Mouse (Mus musculus) megakaryocyte, embryonic 14.5 days (primary cell): ENCODE measurements around the gene Rnf157. TPM values are rescaled to one million over a fixed set of nuclear protein-coding genes. Genes with fewer than 3 reads are reported as not detected.
"Not testable (repeated sequence)": the region's sequence is repeated elsewhere in the genome, so short reads cannot be mapped to it uniquely, and the experiment has no call there.

Source experiments
- H3K27me3 ChIP-seq: replicated peaks from 2 replicates; pipeline ENCODE3; 2012; ENCODE audit warnings: inconsistent platforms
- H3K36me3 ChIP-seq: replicated peaks from 2 replicates; pipeline ENCODE3; 2012; ENCODE audit warnings: low read length, inconsistent platforms, mixed read lengths
- H3K4me1 ChIP-seq: 2 replicates; pipeline ENCODE4 v1.6.1; 2012; ENCODE audit warnings: inconsistent platforms
- H3K4me3 ChIP-seq: replicated peaks from 2 replicates; pipeline ENCODE3; 2012; ENCODE audit warnings: moderate library complexity, mild to moderate bottlenecking, inconsistent platforms
- H3K9me3 ChIP-seq: 2 replicates; pipeline ENCODE4 v1.6.1; 2012; ENCODE audit warnings: inconsistent platforms
- FLI1 ChIP-seq: IDR thresholded peaks from 2 replicates; pipeline ENCODE4 v1.6.1; 2012; ENCODE audit warnings: low read length, inconsistent platforms, mixed read lengths
- GATA1 ChIP-seq: IDR thresholded peaks from 3 replicates; pipeline ENCODE4 v1.6.1; 2012; ENCODE audit warnings: mixed read lengths, low read length, inconsistent platforms, borderline replicate concordance
- polyA plus RNA-seq: library from polyadenylated mRNA; stranded (reverse); fragments of >175 nt; gene quantifications from 2 replicates; pipeline ENCODE4 v1.2.3, GENCODE M21; 2012; ENCODE audit warnings: low replicate concordance; ENCODE audit not compliant: insufficient read depth

The Rnf157 gene
- polyA plus RNA-seq, 1 experiment, result 1.8 TPM

DNA sequence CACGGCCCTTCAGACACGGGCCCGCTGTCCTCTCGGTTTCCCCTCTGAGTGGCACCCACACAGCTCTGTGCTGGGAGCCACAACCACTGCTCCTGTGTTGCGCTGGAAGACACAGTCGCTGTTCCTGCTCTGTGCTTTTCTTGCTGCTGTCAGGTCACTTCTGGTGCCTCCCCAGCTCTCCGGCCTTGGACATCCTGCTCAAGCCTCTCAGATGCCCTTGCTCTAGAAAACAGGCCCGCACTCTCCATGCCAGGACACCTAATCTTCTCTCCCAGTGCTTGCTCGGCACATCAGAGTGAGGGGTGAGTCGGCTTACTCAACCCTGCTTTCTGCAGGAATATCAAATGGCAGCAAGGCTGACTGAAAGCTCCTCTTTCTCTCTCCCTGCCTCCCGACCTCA lies 28.7 kb downstream of the Rnf157 start:
- H3K4me1 ChIP-seq, result peaks cover 12% of the 10 kb centered on the region
- no peaks in the 10 kb centered on the region for H3K9me3 ChIP-seq
- TF ChIP-seq GATA1 (no peak), FLI1 (no peak)
- peaks cover 56% of the 10 kb centered on the region for H3K27me3 ChIP-seq
- no peaks in the 10 kb centered on the region for H3K36me3 ChIP-seq
- no peak overlapping the region for H3K4me3 ChIP-seq

DNA sequence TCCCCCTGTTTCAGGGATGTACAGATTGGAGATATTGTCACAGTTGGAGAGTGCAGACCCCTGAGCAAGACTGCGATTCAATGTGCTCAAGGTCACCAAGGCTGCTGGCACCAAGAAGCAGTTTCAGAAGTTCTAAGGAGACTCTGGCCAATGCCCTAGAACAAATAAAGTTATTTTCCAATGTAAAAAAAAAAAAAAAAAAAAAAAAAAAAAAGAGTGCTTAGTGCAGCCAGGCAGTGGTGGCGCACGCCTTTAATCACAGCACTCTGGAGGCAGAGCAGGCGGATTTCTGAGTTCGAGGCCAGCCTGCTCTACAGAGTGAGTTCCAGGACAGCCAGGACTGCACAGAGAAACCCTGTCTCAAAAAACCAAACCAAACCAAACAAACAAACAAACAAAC lies 29.8 kb downstream of the Rnf157 start:
- Histone ChIP-seq H3K27me3 (peaks cover 51% of the 10 kb centered on the region), H3K4me1 (peaks cover 23% of the 10 kb centered on the region)
- H3K4me3 ChIP-seq, H3K9me3 ChIP-seq, H3K36me3 ChIP-seq: not testable (repeated sequence)

DNA sequence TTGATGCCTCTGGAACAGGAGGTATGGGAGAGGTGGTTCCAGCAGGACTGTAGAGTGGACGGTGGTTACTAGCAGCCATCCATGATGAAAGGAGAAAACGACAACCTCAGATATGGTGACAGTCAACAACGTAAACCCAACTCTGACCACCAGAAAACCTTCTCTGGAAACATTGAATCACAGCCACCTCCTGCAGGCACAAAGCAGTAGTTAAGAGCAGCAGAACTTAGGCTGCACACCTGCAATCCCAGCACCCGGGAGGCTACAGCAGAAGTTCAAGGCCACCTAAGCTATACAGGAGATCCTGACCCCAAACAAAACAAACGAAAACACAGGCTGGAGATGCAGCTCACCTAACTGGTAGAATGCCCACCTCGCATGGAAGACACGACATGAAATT lies 32.1 kb downstream of the Rnf157 start:
- H3K4me1 ChIP-seq, result peaks cover 36% of the 10 kb centered on the region
- H3K4me3 ChIP-seq, result no peak overlapping the region
- H3K9me3 ChIP-seq, result no peaks in the 10 kb centered on the region
- no peak for TF ChIP-seq GATA1
- TF ChIP-seq FLI1, result no peak
- no peaks in the 10 kb centered on the region for H3K36me3 ChIP-seq
- H3K27me3 ChIP-seq, result peaks cover 32% of the 10 kb centered on the region

DNA sequence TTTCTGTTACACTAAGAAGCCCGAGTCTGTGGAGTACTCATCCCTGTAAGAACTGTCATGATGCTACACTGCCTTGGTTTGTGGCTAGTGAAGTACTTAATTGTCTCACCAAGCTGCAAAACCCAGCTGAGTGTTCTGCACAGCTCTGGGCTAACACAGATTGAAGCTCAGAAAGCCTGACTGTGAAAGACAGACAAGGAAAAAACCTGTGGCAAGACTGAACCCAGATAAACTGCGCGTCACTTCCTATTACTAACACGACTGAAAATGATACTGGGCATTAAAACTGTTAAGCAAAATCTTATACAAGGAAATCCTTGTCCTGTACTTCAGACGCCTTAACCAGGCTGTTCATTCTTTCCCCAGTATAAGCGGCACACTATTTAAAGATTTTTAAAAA lies 33.3 kb downstream of the Rnf157 start:
- H3K27me3 ChIP-seq, result peaks cover 29% of the 10 kb centered on the region

DNA sequence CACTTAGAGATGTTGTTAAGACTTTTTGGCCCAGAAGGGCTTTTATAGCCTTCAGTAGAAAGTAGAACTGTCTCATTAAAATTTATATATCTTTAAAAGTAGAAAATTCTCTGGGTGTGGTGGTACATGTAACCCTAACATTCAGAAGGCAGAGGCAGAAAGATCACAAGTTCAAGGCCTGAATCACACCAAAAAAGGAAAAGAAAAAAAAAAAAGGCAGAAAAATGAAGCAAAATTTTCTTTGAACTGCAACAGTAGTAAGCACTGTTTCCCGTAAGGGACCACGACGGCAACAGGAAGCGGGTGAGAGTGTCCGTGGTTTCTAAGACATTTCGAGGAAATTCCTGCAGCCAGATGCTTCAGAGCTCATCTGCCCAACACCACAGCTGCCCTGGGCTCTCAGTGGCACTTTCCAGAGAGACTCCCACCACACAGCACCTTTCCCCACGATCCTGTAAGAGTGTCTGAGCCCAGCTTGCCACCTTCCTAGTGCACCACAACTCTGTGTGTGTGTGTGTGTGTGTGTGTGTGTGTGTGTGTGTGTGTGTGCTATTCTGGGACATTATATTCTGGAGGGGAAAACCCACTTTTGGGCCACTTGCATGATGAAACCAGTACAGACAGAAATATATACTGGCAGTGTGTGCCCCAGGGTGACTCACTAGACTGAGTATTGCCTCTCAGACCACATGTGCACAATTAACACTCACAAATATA lies 35.7 kb downstream of the Rnf157 start:
- Histone ChIP-seq H3K4me1 (peaks cover 40% of the 10 kb centered on the region), H3K4me3 (peak overlapping the region; percentile 84), H3K9me3 (no peaks in the 10 kb centered on the region), H3K36me3 (no peaks in the 10 kb centered on the region), H3K27me3 (peaks cover 20% of the 10 kb centered on the region)
- no peak for TF ChIP-seq FLI1
- TF ChIP-seq GATA1, result no peak

More for the DNA sequence above, 33.3 kb downstream of the Rnf157 start:
- Histone ChIP-seq H3K4me1 (peaks cover 36% of the 10 kb centered on the region), H3K36me3 (no peaks in the 10 kb centered on the region), H3K4me3 (no peak overlapping the region), H3K9me3 (no peaks in the 10 kb centered on the region)
- TF ChIP-seq GATA1, result no peak
- no peak for TF ChIP-seq FLI1

DNA sequence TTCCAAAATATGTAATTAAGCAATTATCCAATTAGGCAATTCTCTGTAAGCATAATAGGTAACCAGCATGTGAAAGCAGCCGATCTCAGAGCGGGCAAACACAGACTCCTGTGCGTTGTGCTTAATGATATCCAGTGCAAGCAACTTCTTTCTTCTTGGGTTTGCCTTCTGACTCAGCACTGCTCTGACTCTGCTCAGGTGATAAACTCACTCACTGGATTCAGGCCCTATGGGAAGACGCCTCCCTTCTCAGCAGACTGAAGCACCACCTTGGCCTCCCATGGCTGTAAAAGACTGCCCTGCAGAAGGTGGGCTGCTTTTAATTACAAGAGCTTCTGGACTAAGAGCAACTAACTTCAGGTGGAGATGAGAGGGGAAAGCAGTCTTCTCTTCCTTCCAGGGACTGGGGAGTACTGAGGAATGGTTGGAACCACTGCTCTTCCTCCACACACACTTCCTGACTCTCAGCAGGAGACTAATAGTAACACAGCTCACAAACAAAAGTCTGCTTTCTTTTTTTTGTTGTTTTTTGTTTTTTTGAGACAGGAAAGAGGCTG lies 40.9 kb downstream of the Rnf157 start:
- H3K27me3 ChIP-seq, result no peaks in the 10 kb centered on the region

DNA sequence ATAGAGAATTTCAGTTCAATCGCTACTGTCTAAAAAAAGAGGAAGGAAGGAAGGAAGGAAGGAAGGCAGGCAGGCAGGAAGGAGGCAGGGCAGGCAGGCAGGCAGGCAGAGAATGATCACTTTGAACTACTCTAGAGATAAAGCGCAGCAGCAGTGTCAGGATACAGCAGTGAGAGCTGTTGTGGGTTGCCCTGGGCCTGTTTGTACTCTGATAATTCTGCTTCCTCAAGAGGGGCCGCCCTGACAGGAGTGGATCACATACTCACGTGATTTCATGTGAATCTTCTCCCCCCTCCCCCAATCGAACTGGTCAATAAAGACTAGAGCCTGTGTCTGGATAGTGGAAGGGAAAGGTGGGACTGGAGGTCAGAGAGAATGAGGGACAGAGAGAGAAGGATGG lies 43.2 kb downstream of the Rnf157 start:
- peak overlapping the region; percentile 56 for H3K4me3 ChIP-seq

More for the DNA sequence above, 40.9 kb downstream of the Rnf157 start:
- no peak overlapping the region for H3K4me3 ChIP-seq
- H3K9me3 ChIP-seq, result no peaks in the 10 kb centered on the region
- TF ChIP-seq GATA1 (no peak), FLI1 (no peak)
- H3K4me1 ChIP-seq, result peaks cover 52% of the 10 kb centered on the region
- H3K36me3 ChIP-seq, result no peaks in the 10 kb centered on the region

DNA sequence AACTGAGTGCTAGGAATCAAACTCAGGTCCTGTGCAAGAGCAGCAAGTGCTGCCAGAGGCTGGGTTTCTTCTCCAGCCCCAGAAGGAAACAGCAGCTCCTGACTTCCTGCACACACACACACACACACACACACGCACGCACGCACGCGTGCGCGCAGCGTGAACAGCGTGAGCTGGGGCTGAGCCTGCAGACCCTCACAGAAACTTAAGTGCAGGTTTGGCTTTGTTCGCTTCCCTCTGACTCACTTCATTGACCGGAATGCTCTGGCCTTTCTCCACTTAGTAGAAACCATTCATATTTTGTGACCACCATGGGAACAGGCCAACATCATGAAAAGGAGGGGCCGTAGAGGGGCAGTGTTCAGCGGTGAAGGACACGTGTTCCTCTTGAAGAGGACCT lies 43.8 kb downstream of the Rnf157 start:
- Histone ChIP-seq H3K9me3 (no peaks in the 10 kb centered on the region), H3K4me1 (peaks cover 42% of the 10 kb centered on the region), H3K36me3 (no peaks in the 10 kb centered on the region), H3K4me3 (peak overlapping the region; percentile 59), H3K27me3 (peaks cover 12% of the 10 kb centered on the region)
- no peak for TF ChIP-seq FLI1
- TF ChIP-seq GATA1, result no peak

More for the DNA sequence above, 43.2 kb downstream of the Rnf157 start:
- H3K36me3 ChIP-seq, result no peaks in the 10 kb centered on the region
- H3K4me1 ChIP-seq, result peaks cover 44% of the 10 kb centered on the region
- peaks cover 6% of the 10 kb centered on the region for H3K27me3 ChIP-seq
- H3K9me3 ChIP-seq, result no peaks in the 10 kb centered on the region
- TF ChIP-seq FLI1 (no peak), GATA1 (no peak)

DNA sequence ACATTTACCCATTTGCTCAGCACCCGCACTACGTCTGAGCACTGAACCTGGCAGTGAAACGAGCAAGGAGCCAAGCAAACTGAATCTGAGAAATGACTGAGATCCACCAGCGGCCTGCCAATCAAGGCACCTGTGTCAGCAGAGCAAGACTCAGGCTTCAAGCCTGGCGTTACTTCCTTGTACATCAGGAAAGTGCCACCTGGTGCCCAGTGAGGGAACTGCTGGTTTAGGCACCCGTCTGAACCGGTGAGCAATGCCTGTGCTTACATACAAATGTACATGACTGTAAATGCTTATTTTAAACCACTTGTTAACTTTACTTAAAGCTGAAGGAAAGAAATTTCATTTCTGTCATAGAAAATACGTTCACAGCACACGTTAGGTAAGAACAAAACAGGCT lies 44.7 kb downstream of the Rnf157 start:
- Histone ChIP-seq H3K4me3 (no peak overlapping the region), H3K36me3 (no peaks in the 10 kb centered on the region), H3K4me1 (peaks cover 41% of the 10 kb centered on the region), H3K27me3 (peaks cover 19% of the 10 kb centered on the region), H3K9me3 (no peaks in the 10 kb centered on the region)
- no peak for TF ChIP-seq GATA1
- no peak for TF ChIP-seq FLI1

DNA sequence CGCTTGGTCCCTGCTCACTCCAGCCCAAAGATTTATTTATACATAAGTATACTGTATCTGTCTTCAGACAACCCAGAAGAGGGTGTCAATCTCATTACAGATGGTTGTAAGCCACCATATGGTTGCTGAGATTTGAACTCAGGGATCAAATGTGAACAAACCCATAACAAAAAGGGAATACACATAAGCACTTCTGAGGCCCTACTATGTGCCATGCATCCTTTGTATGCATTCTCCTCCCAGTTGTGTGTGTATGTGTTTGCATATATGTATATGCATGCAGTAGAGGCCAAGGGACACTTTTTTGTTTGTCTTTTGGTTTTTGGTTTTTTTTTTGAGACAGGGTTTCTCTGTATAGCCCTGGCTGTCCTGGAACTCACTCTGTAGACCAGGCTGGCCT lies 46.2 kb downstream of the Rnf157 start:
- Histone ChIP-seq H3K4me3 (no peak overlapping the region), H3K4me1 (peaks cover 35% of the 10 kb centered on the region), H3K9me3 (no peaks in the 10 kb centered on the region), H3K27me3 (peaks cover 32% of the 10 kb centered on the region), H3K36me3 (no peaks in the 10 kb centered on the region)
- TF ChIP-seq FLI1 (no peak), GATA1 (no peak)

DNA sequence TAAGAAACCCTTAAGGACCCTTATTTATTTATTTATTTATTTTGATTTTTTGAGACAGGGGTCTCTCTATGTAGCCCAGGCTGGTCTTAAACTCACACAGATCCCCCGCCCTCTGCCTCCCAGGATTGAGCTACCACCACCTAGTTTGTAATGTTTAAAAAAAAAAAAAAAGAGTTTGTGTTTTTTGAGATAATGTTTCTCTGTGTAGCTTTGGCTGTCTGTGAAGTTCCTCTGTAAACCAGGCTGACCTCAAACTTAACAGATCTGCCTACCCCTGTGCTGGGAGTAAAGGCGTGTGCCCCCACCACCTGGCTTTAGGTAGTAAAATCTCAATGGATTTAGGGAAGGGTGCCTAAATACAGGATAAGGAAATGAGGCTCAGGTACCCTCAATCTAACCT lies 46.7 kb downstream of the Rnf157 start:
- peaks cover 37% of the 10 kb centered on the region for H3K27me3 ChIP-seq
- no peaks in the 10 kb centered on the region for H3K36me3 ChIP-seq
- no peak overlapping the region for H3K4me3 ChIP-seq
- peaks cover 30% of the 10 kb centered on the region for H3K4me1 ChIP-seq
- H3K9me3 ChIP-seq, result no peaks in the 10 kb centered on the region
- TF ChIP-seq GATA1 (no peak), FLI1 (no peak)
